Mouse (Mus musculus): ENCODE results near the gene Olfr1432.

DNA sequence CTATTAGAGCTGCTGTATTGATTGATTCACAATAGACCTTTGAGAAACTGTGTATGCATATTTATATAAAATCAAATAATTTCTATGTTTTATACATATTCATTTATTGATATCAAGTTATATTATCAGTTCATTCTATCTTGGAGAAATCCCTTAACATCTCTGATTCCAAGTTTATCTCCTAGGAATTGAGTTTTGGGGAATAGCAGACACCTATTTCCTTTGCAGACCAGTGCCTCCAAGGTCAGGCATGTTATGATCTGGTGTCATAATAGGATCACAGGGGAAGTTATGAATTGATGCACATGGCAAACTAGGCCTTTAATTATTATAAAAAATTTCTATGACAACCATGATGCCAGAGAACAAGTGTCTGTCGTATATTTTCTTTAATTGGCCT lies 32.1 kb downstream of the Olfr1432 start, which contains the start of gene Olfr1431:
- TF ChIP-seq CTCF (IDR thresholded peaks at IDR 0.05; ENCODE audit: borderline replicate concordance, insufficient read depth, low read length) (no peak), POLR2A (IDR thresholded peaks at IDR 0.05; ENCODE audit: low read depth, low read length) (no peak)

All from embryonic fibroblast, embryonic 13.5 days (primary cell).